Mouse (Mus musculus): Measurements from ENCODE around the gene Faxc. TPM values are rescaled to one million over a fixed set of nuclear protein-coding genes. Genes with fewer than 3 reads are reported as not detected.

The Faxc gene
- total and polyA plus RNA-seq, 3 experiments, result not detected

DNA sequence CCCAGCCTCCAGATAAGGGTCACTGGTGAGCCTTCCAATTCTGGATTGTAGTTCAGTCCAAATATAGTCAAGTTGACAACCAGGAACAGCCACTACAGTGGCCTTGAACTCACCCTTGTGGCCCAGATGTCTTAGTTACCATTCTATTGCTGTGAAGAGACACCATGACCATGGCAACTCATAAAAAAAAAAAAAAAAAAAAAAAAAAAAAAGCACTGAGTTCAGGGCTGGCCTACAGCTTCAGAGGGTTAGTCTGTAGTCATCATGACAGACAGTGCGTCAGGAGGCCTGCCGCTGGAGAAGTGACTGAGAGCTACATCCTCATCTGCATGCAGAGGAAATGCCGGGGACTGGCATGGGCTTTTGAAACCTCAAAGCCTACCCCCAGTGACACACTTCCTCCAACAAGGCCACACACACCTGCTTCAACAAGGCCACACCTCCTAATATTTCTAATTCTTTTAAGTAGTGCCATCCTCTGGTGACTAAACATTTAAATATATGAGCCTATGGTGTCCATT, 58.5 kb downstream of the Faxc start:
- H3K9ac ChIP-seq (ENCODE audit: control insufficient read depth, low read depth, low read length, poor library complexity, severe bottlenecking), result no peak overlapping the region
- no peak for TF ChIP-seq MAZ (IDR thresholded peaks at IDR 0.05; ENCODE audit: low read depth, low read length)
- no peak for TF ChIP-seq MEF2A (IDR thresholded peaks at IDR 0.05; ENCODE audit: extremely low read depth, insufficient replicate concordance, low read depth, low read length, poor library complexity, severe bottlenecking)
- no peak for TF ChIP-seq USF2 (IDR thresholded peaks at IDR 0.05; ENCODE audit: borderline replicate concordance in 1 of 2, insufficient read depth in 1 of 2, low read depth in 1 of 2, low read length in 2 of 2)
- no peak for TF ChIP-seq GATA1 (IDR thresholded peaks at IDR 0.05; ENCODE audit: low read depth, low read length)
- no peak for TF ChIP-seq ZC3H11A (IDR thresholded peaks at IDR 0.05; ENCODE audit: low read depth, low read length)
- TF ChIP-seq RCOR1 (IDR thresholded peaks at IDR 0.05; ENCODE audit: low read depth, low read length), result no peak
- TF ChIP-seq MXI1 (IDR thresholded peaks at IDR 0.05; ENCODE audit: low read depth, low read length), result no peak
- TF ChIP-seq NELFE (IDR thresholded peaks at IDR 0.05; ENCODE audit: low read depth, low read length), result no peak
- no peak for TF ChIP-seq BHLHE40 (IDR thresholded peaks at IDR 0.05; ENCODE audit: borderline replicate concordance, low read depth, low read length)
- TF ChIP-seq CTCF (IDR thresholded peaks at IDR 0.05 in 2 of 3, conservative IDR thresholded peaks at IDR 0.05 in 1 of 3; ENCODE audit: control insufficient read depth in 1 of 3, insufficient read depth in 1 of 3, low read depth in 2 of 3, low read length in 3 of 3, poor library complexity in 1 of 3, severe bottlenecking in 1 of 3), result no peak
- no peak for TF ChIP-seq KAT2A (conservative IDR thresholded peaks at IDR 0.05; ENCODE audit: low read depth, low read length)

DNA sequence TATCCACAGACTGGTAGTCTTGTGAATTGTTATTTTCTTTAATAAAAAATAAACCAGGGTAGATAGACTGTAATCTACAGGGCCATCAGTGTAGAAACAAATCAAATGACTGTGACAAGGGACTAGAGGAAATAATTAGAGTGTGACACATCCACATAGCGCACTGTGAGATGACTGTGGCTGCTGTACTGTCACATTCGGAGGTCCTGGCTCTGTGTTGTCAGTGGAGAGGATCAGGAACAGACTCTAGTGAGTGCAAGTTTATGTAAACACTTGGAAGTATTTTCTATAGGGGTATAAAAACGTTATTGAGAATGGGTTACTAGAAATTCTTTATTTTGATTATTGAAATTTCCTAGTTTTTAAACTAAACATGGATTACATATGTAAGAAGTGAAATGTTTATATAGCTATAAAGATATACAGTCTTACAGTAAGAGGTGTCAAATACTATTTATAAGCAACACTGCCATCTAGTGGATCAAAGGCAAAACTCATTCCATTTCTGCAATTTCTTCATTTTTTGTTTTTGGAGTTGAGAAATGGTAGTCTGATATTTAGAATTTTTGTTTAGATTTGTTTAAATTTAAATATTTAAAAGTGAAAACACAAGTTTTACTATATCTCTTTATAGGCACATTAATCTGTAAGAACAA, 59.6 kb downstream of the Faxc start:
- no peak for TF ChIP-seq TAL1 (IDR thresholded peaks at IDR 0.05; ENCODE audit: low read length)
- no peak for TF ChIP-seq JUND (IDR thresholded peaks at IDR 0.05; ENCODE audit: low read depth, low read length)
- TF ChIP-seq E2F4 (IDR thresholded peaks at IDR 0.05; ENCODE audit: borderline replicate concordance, low read depth, low read length), result no peak
- peak in 2 of 3 experiments; percentile 7 to 65; a peak in 3 of 6 replicates for TF ChIP-seq CTCF (IDR thresholded peaks at IDR 0.05 in 2 of 3, conservative IDR thresholded peaks at IDR 0.05 in 1 of 3; ENCODE audit: control insufficient read depth in 1 of 3, insufficient read depth in 1 of 3, low read depth in 2 of 3, low read length in 3 of 3, poor library complexity in 1 of 3, severe bottlenecking in 1 of 3)
- TF ChIP-seq SMC3 (IDR thresholded peaks at IDR 0.05; ENCODE audit: low read depth, low read length), result peak; percentile 47
- TF ChIP-seq MYC (IDR thresholded peaks at IDR 0.05; ENCODE audit: low read depth, low read length), result no peak
- TF ChIP-seq MXI1 (IDR thresholded peaks at IDR 0.05; ENCODE audit: low read depth, low read length), result no peak
- TF ChIP-seq GATA1 (IDR thresholded peaks at IDR 0.05; ENCODE audit: low read depth, low read length), result no peak
- no peak for TF ChIP-seq USF2 (IDR thresholded peaks at IDR 0.05; ENCODE audit: borderline replicate concordance in 1 of 2, insufficient read depth in 1 of 2, low read depth in 1 of 2, low read length in 2 of 2)
- no peak for TF ChIP-seq POLR2A (IDR thresholded peaks at IDR 0.05; ENCODE audit: control insufficient read depth in 1 of 2, insufficient read depth in 1 of 2, low read depth in 1 of 2, low read length in 2 of 2, poor library complexity in 1 of 2)
- no peak for TF ChIP-seq ZNF384 (IDR thresholded peaks at IDR 0.05; ENCODE audit: low read depth, low read length)
- no peak for TF ChIP-seq ZMIZ1 (IDR thresholded peaks at IDR 0.05; ENCODE audit: low read depth, low read length)
- TF ChIP-seq MEF2A (IDR thresholded peaks at IDR 0.05; ENCODE audit: extremely low read depth, insufficient replicate concordance, low read depth, low read length, poor library complexity, severe bottlenecking), result no peak
- TF ChIP-seq EP300 (IDR thresholded peaks at IDR 0.05; ENCODE audit: low read depth in 1 of 2, low read length in 2 of 2), result no peak
- peak; percentile 55 for TF ChIP-seq ZC3H11A (IDR thresholded peaks at IDR 0.05; ENCODE audit: low read depth, low read length)
- no peak for TF ChIP-seq UBTF (IDR thresholded peaks at IDR 0.05; ENCODE audit: borderline replicate concordance, insufficient read depth, low read depth, low read length)
- peak; percentile 74 for TF ChIP-seq RAD21 (IDR thresholded peaks at IDR 0.05; ENCODE audit: low read depth, low read length)
- TF ChIP-seq HCFC1 (IDR thresholded peaks at IDR 0.05; ENCODE audit: low read depth, low read length), result no peak
- no peak for TF ChIP-seq NELFE (IDR thresholded peaks at IDR 0.05; ENCODE audit: low read depth, low read length)
- Histone ChIP-seq H3K79me2 (ENCODE audit: control insufficient read depth, insufficient read depth, low read length, poor library complexity) (no peaks in the 10 kb centered on the region), H3K36me3 (ENCODE audit: control insufficient read depth in 1 of 2, insufficient read depth in 2 of 2, low read length in 2 of 2) (no peaks in the 10 kb centered on the region), H3K27me3 (ENCODE audit: control insufficient read depth in 1 of 2, insufficient read depth in 2 of 2, low read length in 2 of 2) (no peaks in the 10 kb centered on the region), H3K4me3 (ENCODE audit: control insufficient read depth in 1 of 2, insufficient read depth in 1 of 2, low read depth in 2 of 2, low read length in 2 of 2) (no peak overlapping the region), H3K4me1 (ENCODE audit: control insufficient read depth in 1 of 2, insufficient read depth in 2 of 2, low read length in 2 of 2) (no peaks in the 10 kb centered on the region), H3K9ac (ENCODE audit: control insufficient read depth, low read depth, low read length, poor library complexity, severe bottlenecking) (no peak overlapping the region), H3K9me3 (replicated peaks; ENCODE audit: insufficient read depth, low read length) (no peaks in the 10 kb centered on the region), H3K27ac (ENCODE audit: control insufficient read depth, low read depth, low read length) (no peak overlapping the region)
- peak; percentile 45 for DNase-seq (ENCODE audit: low read depth, low spot score)

More for the DNA sequence above, 58.5 kb downstream of the Faxc start:
- Histone ChIP-seq H3K27ac (ENCODE audit: control insufficient read depth, low read depth, low read length) (no peak overlapping the region), H3K9me3 (replicated peaks; ENCODE audit: insufficient read depth, low read length) (no peaks in the 10 kb centered on the region), H3K27me3 (ENCODE audit: control insufficient read depth in 1 of 2, insufficient read depth in 2 of 2, low read length in 2 of 2) (no peaks in the 10 kb centered on the region), H3K36me3 (ENCODE audit: control insufficient read depth in 1 of 2, insufficient read depth in 2 of 2, low read length in 2 of 2) (no peaks in the 10 kb centered on the region), H3K79me2 (ENCODE audit: control insufficient read depth, insufficient read depth, low read length, poor library complexity) (no peaks in the 10 kb centered on the region), H3K4me3 (ENCODE audit: control insufficient read depth in 1 of 2, insufficient read depth in 1 of 2, low read depth in 2 of 2, low read length in 2 of 2) (no peak overlapping the region), H3K4me1 (ENCODE audit: control insufficient read depth in 1 of 2, insufficient read depth in 2 of 2, low read length in 2 of 2) (no peaks in the 10 kb centered on the region)
- no peak for DNase-seq (ENCODE audit: low read depth, low spot score)
